Mouse (Mus musculus): ENCODE data around the gene Gm9958. TPM values are rescaled to one million over a fixed set of nuclear protein-coding genes. Genes with fewer than 3 reads are reported as not detected.

Gene Gm9958
- polyA plus RNA-seq, 1 experiment, result 0.28 TPM

- TF ChIP-seq MYOD1 (IDR thresholded peaks at IDR 0.05; ENCODE audit: control insufficient read depth, insufficient read length, low read depth) (no peak), MYOG (IDR thresholded peaks at IDR 0.05; ENCODE audit: control insufficient read depth, extremely low read depth, insufficient read length) (no peak), CTCF (IDR thresholded peaks at IDR 0.05; ENCODE audit: control insufficient read depth, insufficient read depth, insufficient read length) (no peak), MAX (IDR thresholded peaks at IDR 0.05) (no peak), CEBPB (IDR thresholded peaks at IDR 0.05; ENCODE audit: low read depth) (no peak), USF1 (IDR thresholded peaks at IDR 0.05; ENCODE audit: low read depth) (no peak), FOSL1 (IDR thresholded peaks at IDR 0.05; ENCODE audit: insufficient read depth, low read length, poor library complexity, severe bottlenecking) (no peak)
- H3ac ChIP-seq (ENCODE audit: control insufficient read depth, insufficient read length, low read depth), result no peak overlapping the region
- no peak overlapping the region for H3K4me3 ChIP-seq (ENCODE audit: insufficient read depth, poor library complexity, severe bottlenecking)
- H3K79me3 ChIP-seq (ENCODE audit: low read depth), result no peaks in the 10 kb centered on the region
- H3K36me3 ChIP-seq (ENCODE audit: control insufficient read depth, insufficient read depth), result no peaks in the 10 kb centered on the region
- peaks cover 4% of the 10 kb centered on the region for H3K27me3 ChIP-seq (ENCODE audit: control insufficient read depth, insufficient read depth, insufficient read length)
- no peaks in the 10 kb centered on the region for H3K79me2 ChIP-seq (ENCODE audit: control insufficient read depth, insufficient read depth)
Measured at GRCm38 (mm10) chr5:90414142-90414924, 47.3 kb downstream of the Gm9958 start.

GRCm38 (mm10) chr5:90414925-90415295 is 47.9 kb downstream of the Gm9958 start:
- Histone ChIP-seq H3ac (ENCODE audit: control insufficient read depth, insufficient read length, low read depth) (no peak overlapping the region), H3K27me3 (ENCODE audit: control insufficient read depth, insufficient read depth, insufficient read length) (peaks cover 4% of the 10 kb centered on the region), H3K4me3 (ENCODE audit: insufficient read depth, poor library complexity, severe bottlenecking) (no peak overlapping the region), H3K79me3 (ENCODE audit: low read depth) (no peaks in the 10 kb centered on the region), H3K36me3 (ENCODE audit: control insufficient read depth, insufficient read depth) (no peaks in the 10 kb centered on the region), H3K79me2 (ENCODE audit: control insufficient read depth, insufficient read depth) (no peaks in the 10 kb centered on the region)
- TF ChIP-seq MAX (IDR thresholded peaks at IDR 0.05), result no peak
- no peak for TF ChIP-seq USF1 (IDR thresholded peaks at IDR 0.05; ENCODE audit: low read depth)
- no peak for TF ChIP-seq CTCF (IDR thresholded peaks at IDR 0.05; ENCODE audit: control insufficient read depth, insufficient read depth, insufficient read length)
- no peak for TF ChIP-seq CEBPB (IDR thresholded peaks at IDR 0.05; ENCODE audit: low read depth)
- no peak for TF ChIP-seq MYOG (IDR thresholded peaks at IDR 0.05; ENCODE audit: control insufficient read depth, extremely low read depth, insufficient read length)
- TF ChIP-seq FOSL1 (IDR thresholded peaks at IDR 0.05; ENCODE audit: insufficient read depth, low read length, poor library complexity, severe bottlenecking), result no peak
- no peak for TF ChIP-seq MYOD1 (IDR thresholded peaks at IDR 0.05; ENCODE audit: control insufficient read depth, insufficient read length, low read depth)

Other genes with a start within 250 kb of the Gm9958 start
- gene Cox18, start 143.2 kb upstream of the Gm9958 start, polyA plus RNA-seq (2012; fragmentation: generic; extraction: Trizol), result 31.1 TPM
- gene Ankrd17, start 627 bp upstream of the Gm9958 start, polyA plus RNA-seq (2012; fragmentation: generic; extraction: Trizol), result 16.0 TPM
- not detected for gene Alb, start 93.7 kb downstream of the Gm9958 start, polyA plus RNA-seq (2012; fragmentation: generic; extraction: Trizol)
- gene Afp, start 123.5 kb downstream of the Gm9958 start, polyA plus RNA-seq (2012; fragmentation: generic; extraction: Trizol), result 0.26 TPM
- gene Afm, start 151.7 kb downstream of the Gm9958 start, polyA plus RNA-seq (2012; fragmentation: generic; extraction: Trizol), result not detected
- not detected for gene 5830473C10Rik, start 193.9 kb downstream of the Gm9958 start, polyA plus RNA-seq (2012; fragmentation: generic; extraction: Trizol)

Measured in C2C12 (cell line).